Mouse (Mus musculus) left cerebral cortex, adult 18-20 months (tissue): ENCODE results near the gene Il20rb. TPM values are rescaled to one million over a fixed set of nuclear protein-coding genes. Genes with fewer than 3 reads are reported as not detected.
A peak's percentile ranks its signal among the peaks of the same experiment; 100 is the strongest.

Source experiments
- DNase-seq, 2 experiments: peaks; one replicate each; pipeline ENCODE4 v3.0.0; 2021 to 2022; ENCODE audit warnings: low spot score in 2 of 2, mixed read lengths in 1 of 2
- total RNA-seq, 2 experiments: library from RNA; stranded (reverse); gene quantifications; 2 replicates each; pipeline ENCODE4 v1.2.3; 2021

Gene Il20rb
- total RNA-seq, 2 experiments from 2014 or later, result 0.23 to 0.30 TPM

- DNase-seq, result no peak
These were observed 15.5 kb downstream of the Il20rb start for GRCm38 (mm10) chr9:100470936-100471604.

GRCm38 (mm10) chr9:100470228-100470627, 16.4 kb downstream of the Il20rb start:
- DNase-seq, result no peak

GRCm38 (mm10) chr9:100469681-100470080, 16.9 kb downstream of the Il20rb start:
- no peak for DNase-seq

- no peak for DNase-seq
These were observed 18.4 kb downstream of the Il20rb start for GRCm38 (mm10) chr9:100468151-100468550.

- DNase-seq, result peak in 1 of 2 experiments; percentile 36
These were observed 18.9 kb downstream of the Il20rb start for GRCm38 (mm10) chr9:100467653-100468052.

- no peak for DNase-seq
These were observed 19.8 kb downstream of the Il20rb start for GRCm38 (mm10) chr9:100466743-100467142.

GRCm38 (mm10) chr9:100465988-100466387, 20.6 kb downstream of the Il20rb start:
- DNase-seq, result no peak

- no peak for DNase-seq
These were observed 21.2 kb downstream of the Il20rb start for GRCm38 (mm10) chr9:100465380-100465779.

GRCm38 (mm10) chr9:100463771-100464170, 22.8 kb downstream of the Il20rb start:
- no peak for DNase-seq

GRCm38 (mm10) chr9:100462098-100462497, 24.5 kb downstream of the Il20rb start:
- no peak for DNase-seq

GRCm38 (mm10) chr9:100461671-100462070, 24.9 kb downstream of the Il20rb start:
- peak; percentile 38 to 56 for DNase-seq

- no peak for DNase-seq
These were observed 26.4 kb downstream of the Il20rb start for GRCm38 (mm10) chr9:100460203-100460602.

- no peak for DNase-seq
These were observed 28.5 kb downstream of the Il20rb start for GRCm38 (mm10) chr9:100457971-100458681.

GRCm38 (mm10) chr9:100454664-100454993, 32.0 kb downstream of the Il20rb start:
- no peak for DNase-seq

GRCm38 (mm10) chr9:100453944-100454663, 32.5 kb downstream of the Il20rb start:
- DNase-seq, result peak; percentile 77 to 85

- no peak for DNase-seq
These were observed 34.2 kb downstream of the Il20rb start for GRCm38 (mm10) chr9:100452432-100452831.

- peak; percentile 80 to 85 for DNase-seq
These were observed 40.4 kb downstream of the Il20rb start for GRCm38 (mm10) chr9:100446059-100446686.

- DNase-seq, result peak; percentile 15 to 34
These were observed 46.3 kb downstream of the Il20rb start for GRCm38 (mm10) chr9:100440111-100440790.

- no peak for DNase-seq
These were observed 47.1 kb downstream of the Il20rb start for GRCm38 (mm10) chr9:100439481-100439880.

- DNase-seq, result no peak
These were observed 47.6 kb downstream of the Il20rb start for GRCm38 (mm10) chr9:100438994-100439393.
